In genomic region chr19:36083262-36084225, GRCm38 (mm10) we compare ENCODE assay signal across 8 mouse cellular contexts. TPM values are rescaled to one million over a fixed set of nuclear protein-coding genes. Genes with fewer than 3 reads are reported as not detected.
DNase-seq lines count a peak whose midpoint lies in the region; ATAC-seq lines count a peak whose summit lies in the region.

TSS of gene Rpp30 (plus strand) at chr19:36083716.

- 2% methylated on average over 34 of the region's 34 CpGs for WGBS in intestine, embryonic 14.5 days

- peak within 1 kb of the TSS; percentile 84 for H3K9ac ChIP-seq in intestine, embryonic 14.5 days (ENCODE audit: low read length)

- peak; percentile 72 to 77 for DNase-seq in adrenal gland, adult 18-20 months (ENCODE audit: low spot score in 2 of 2)
- DNase-seq in embryo, embryonic 11 days, result peak; percentile 93
- DNase-seq in gastrocnemius, postnatal 25 days, result peak; percentile 86
- DNase-seq in intestine, embryonic 14.5 days (ENCODE audit: low spot score), result peak; percentile 85
- DNase-seq in left cerebral cortex, postnatal 14 days (ENCODE audit: low spot score in 2 of 2), result peak; percentile 89 to 93
- DNase-seq in mesoderm, embryonic 11.5 days (ENCODE audit: low read depth, low spot score), result peak; percentile 90
- DNase-seq in right cerebral cortex, postnatal 36 days (ENCODE audit: low spot score in 2 of 2), result peak; percentile 78 to 82
- DNase-seq in yolk sac, embryonic 10.5 days (ENCODE audit: low spot score), result peak; percentile 84

- H3K36me3 ChIP-seq in intestine, embryonic 14.5 days (ENCODE audit: control insufficient read depth, insufficient read depth, low read length), result peaks cover 11% of the 10 kb centered on the region

- peaks cover 6% of the 10 kb centered on the region for H3K4me1 ChIP-seq in intestine, embryonic 14.5 days (replicated peaks; ENCODE audit: control insufficient read depth, insufficient read depth, low read length)

- H3K27ac ChIP-seq in intestine, embryonic 14.5 days (ENCODE audit: low read depth), result no peak within 1 kb of the TSS

- peak within 1 kb of the TSS; percentile 93 for H3K4me2 ChIP-seq in intestine, embryonic 14.5 days (ENCODE audit: low read length)

- H3K27me3 ChIP-seq in intestine, embryonic 14.5 days (replicated peaks; ENCODE audit: control insufficient read depth, insufficient read depth, low read length), result no peaks in the 10 kb centered on the region

- ATAC-seq in intestine, embryonic 14.5 days (replicated peaks; ENCODE audit: low FRiP score, low TSS enrichment, low read depth), result peak; percentile 93

- peak within 1 kb of the TSS; percentile 82 for H3K4me3 ChIP-seq in intestine, embryonic 14.5 days (ENCODE audit: low read depth, low read length)

- H3K9me3 ChIP-seq in intestine, embryonic 14.5 days (ENCODE audit: control insufficient read depth, low read length), result no peaks in the 10 kb centered on the region

- intact Hi-C loops in left cerebral cortex, postnatal 14 days (cut with DNase I), result loop anchor here (1.0 kb wide), 1 partner anchor 1090 kb away; no protein-coding TSS in a partner anchor

RNA-seq across cellular contexts. Expression of gene Rpp30, which starts in this region (rescaled TPM):
- total RNA-seq in adrenal gland, adult 18-20 months (2021), result 10 to 100 TPM; 13.7 to 13.9 TPM
- 10 to 100 TPM; 14.3 to 14.4 TPM for total RNA-seq in gastrocnemius, postnatal 25 days (2021)
- polyA plus RNA-seq in intestine, embryonic 14.5 days (2014; fragmentation: Nextera tagmentation; extraction: Ambion mirVana), result 72.2 and 72.9 TPM in 2 replicates
- total RNA-seq in left cerebral cortex, postnatal 14 days (2021), result 10 to 100 TPM; 15.6 to 15.7 TPM
